Mouse (Mus musculus) neural tube, embryonic 10.5 days (tissue): ENCODE measurements at regions not wholly inside any gene's neighbourhood (a gene's known extent, or its start where the extent isn't known, plus 50 kb on each side); places are given as distances from the start of the nearest gene placed in this dataset.
A peak's percentile ranks its signal among the peaks of the same experiment; 100 is the strongest.
"Not testable (repeated sequence)": the region's sequence is repeated elsewhere in the genome, so short reads cannot be mapped to it uniquely, and the experiment has no call there.

Experiments used
- DNase-seq: peaks from one replicate; pipeline ENCODE4 v3.0.0-alpha.2; 2017; ENCODE audit warnings: low spot score; ENCODE audit errors: extremely low spot score

DNA sequence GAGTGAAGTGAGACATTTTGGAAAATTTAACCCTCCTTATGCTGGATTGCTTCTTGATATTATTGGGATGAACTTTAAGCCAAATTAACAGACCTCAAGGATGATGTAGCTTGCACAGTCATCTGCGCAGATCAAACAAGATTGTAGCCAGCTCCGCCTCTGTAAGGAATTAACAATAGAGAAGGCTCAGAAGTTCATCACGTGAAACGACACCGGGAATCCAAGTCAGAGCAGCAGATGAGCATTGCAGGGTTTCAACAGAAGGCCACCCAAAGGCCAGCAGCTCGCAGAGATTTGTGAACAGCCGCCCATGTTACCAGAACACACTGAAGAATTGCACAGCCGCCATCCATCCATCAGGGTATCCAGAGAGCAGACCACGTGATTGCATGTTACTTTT is 391.1 kb downstream of the Med10 start:
- no peak for DNase-seq

DNA sequence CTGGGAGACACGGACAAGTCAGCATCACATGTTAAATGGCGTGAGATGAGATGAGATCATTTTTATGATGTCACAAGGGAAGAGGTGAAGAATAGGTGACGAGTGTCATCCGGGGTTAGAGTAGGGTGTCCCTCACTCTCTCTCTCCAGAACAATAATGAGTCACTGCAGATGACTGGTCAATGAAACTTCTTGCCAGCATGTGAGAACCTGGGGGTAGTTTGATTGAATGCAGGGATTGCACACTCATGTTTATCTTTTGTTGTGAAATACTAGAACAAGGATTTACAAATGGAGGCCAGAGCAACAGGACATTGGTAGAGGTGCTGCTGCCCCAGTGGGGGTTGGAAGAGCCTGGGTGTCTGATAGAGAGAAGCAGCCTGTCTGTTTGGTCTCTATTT is 393.7 kb downstream of the Med10 start:
- DNase-seq, result no peak

DNA sequence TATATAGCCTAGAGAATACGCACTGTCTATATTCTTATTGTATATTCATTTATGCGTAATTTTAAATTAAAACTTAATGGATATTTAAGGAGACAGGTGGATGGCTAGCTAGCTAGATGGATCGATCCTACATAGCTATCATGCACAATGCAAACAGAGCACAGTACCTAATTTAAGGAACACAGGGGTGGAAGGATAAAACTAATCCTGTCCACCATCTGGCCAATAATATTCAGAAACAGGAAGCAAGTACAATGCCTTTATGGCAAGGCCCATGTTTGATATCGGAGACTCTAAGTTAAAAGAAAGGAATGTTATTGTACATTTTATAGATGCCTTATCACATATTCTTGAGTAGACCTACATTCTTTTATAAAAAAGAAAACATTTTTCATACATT is 396.4 kb downstream of the Med10 start:
- DNase-seq, result no peak

DNA sequence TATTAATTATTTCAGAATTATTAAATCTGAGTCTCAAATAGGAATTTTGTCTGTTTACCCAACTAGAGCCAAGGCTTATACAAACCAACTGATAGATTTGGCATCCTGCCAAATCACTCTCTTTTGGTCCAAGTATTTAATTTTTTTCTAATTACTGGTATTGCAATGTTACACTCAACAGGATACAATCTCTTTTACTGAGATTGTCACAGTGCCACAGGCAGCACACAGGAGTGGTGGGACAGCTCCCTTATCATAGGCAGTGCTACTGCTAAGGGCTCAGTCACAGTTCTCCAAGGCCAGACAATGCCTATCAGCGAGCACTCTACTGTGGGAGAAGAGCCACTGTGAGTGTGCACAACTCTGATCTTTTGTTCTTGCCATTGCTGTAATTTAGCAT is 396.9 kb downstream of the Med10 start:
- no peak for DNase-seq

DNA sequence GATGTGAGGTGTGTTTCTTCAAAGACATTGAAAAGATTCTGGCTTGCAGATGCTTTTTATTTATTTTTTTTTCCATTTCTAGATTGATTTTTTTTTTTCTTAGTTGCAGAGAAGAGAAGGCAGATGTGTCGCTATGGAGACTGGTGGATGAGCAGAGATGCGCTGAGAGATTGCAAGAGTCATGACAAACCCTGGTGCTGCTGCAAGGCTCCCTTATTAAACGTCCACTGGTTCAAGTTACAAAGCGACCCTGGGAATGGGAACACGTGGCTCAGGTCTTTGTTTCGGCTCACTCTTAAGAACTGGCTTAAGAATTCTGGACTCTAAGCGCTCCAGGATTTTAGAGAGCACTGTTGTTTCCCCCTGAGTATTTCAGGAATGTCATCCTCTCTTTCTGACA is 403.1 kb downstream of the Med10 start:
- DNase-seq, result no peak

DNA sequence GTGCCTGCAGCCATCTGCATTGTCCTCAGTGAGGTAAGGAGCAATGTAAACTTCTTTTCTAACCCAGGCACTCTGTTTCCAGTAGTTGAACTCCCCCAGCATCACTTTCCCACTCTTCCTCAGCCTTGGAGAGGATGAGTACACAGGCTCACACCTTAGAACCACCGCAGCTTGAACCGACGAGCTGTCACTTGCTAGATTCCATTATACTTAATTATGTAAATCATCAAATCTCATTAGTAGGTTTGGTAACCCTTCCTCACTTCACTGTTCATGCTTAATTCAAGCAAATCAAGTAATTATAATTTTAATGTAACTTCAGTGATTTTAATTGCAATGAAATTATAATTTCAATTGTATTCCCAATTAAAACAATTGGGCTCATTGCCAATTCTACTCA is 408.0 kb downstream of the Med10 start:
- DNase-seq, result no peak

DNA sequence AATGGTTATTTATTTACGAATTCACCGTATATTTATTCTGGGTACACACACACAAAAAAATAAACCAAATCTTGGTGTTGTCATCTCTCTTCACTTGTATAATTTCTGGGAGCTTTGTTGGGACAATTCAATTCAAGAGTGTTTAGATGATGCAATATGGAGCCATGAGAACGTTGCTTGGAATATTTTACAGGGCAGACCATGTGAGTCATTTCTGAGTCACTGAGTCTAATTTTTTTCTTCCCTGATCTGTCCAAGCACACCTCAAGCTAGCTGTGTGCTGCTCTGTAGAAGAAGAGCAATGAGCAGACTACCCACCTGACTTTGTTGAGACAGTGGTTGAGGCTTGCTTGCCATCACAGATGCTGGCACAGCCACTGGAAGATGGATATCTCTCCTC is 410.8 kb downstream of the Med10 start:
- no peak for DNase-seq

DNA sequence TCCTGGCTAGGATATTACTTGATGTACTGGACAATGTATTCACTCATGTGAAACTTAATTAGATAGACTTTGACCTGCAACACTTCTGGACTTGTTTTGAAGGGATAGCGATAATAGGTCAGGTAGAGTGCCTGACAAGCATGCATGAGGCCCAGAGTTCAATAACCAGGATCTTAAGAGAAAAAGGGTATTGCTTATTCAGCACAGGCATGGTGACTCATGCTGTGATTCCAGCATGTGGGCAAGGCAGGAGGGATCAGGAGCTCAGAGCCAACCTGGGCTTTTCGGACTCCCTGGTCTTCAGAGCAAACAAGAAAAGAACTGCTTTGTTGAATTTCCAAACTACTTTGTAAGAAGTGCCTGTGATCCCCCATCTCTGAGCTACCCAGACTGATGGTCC is 411.4 kb downstream of the Med10 start:
- DNase-seq, result no peak

DNA sequence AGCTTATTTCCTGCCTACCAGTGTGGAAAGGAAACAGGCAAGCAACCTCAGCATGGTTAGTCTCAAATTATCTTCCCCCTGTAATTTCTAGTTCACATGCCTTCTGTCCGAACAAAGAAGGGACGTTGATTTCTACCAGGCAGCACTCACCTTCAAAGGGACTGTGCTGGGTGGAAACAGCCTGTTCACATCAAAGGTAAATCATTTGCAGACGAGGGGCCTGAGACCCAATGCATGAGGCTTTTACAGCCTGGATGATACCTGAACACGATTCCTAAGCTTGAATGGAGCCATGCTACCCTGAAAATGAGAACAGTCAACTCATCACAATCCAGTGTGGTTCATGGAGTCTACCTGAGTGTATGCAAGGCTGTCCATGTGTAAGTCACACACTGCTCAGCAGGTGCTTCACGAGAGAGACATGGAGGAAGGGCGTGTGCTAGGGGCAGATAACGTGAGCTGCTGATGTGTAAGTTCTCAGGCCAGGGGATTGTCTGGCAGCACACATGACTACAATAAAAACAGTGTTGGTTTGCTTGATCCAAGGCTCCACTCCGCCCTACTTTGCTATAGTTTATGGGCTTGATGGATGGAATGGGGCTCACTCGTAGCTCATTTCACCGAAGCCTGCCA is 411.9 kb downstream of the Med10 start:
- DNase-seq, result no peak

DNA sequence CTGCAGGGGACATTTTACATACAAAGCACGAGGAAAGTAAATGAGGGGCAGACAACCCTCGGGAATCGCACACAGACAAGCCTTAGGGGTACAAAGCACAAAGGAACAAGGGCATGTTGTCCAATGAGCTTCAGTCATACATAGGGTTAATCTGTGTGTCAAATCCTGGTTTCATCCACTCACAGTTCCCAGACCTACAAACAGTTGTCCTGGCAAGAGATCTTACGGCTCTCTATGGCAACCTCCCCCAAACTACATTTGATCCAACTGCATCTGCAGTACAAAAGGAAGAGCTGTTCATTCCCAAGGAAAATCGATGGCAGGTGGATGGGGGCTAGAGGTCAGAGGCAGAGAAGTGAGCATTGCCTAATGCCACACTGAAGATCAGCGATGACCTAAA is 413.9 kb downstream of the Med10 start:
- DNase-seq, result no peak

DNA sequence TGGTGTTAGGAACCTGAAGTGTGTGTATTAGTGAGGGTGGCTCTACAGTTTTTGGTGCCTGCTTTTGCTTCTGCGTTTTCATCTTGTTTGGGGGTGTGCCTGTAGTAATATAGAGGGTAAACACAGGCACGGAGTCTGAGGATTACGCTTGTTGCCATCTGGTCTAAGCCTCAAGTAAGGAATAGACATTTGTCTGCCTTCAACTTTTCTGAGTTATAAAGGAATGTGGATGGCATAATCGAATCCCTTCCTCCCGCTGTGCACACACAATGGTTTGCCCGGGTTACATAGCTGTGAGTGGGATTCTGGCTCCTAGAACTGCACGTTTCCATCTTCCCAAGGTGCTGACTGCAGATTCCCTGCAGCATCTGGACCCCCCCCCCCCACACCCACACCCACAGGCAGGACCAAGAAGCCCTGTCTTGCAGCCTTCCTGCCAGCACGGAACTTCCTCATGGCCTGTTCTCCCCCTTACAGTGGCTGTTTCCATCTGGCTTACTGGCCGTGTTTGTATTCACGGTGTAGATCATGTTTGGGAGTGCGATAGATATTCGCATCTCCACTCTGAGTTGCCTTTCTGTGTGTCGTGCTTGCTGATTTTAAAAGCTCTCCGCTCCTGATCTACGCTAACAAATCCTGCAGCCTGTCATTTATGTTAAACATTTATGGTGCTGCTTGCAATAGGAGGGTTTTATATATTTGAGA is 415.4 kb downstream of the Med10 start:
- DNase-seq, result no peak

DNA sequence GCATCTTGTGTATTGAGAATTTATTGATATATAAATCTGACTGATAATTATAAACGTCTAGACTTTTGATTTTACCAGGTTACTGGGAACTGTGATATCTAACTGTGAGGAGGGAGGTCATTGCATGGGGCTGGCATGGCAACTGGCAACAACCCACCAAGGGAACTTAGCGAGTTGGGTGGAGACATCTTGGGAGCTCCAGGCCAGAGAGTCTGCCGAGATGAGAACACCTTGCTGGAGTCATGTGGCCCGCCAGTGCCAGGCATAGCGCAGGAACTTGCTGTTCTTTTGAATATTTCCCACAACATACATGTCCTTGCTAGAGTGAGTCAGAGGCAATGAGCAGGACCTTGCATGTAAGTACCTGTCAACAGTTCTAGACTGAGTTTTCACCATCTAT is 413.9 kb downstream of the Ice1 start:
- no peak for DNase-seq

DNA sequence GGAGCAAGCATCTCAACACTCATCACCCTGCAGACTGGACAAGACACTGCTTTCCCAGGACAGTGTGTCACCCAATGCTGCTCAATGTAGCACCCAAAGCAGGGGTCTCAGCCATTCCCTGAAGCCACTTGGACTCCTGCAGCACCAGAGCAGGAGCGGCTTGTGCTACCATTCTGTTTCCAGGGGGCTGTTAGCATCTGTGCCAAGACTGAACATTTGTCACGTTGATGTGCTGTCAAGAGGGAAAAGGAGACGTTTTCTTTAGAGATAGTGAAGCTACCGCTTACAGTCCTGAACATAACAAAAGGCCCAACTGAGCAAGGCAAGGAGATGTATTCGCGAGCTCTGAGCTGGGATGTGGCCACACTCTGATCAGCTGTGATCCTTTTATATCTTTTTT is 410.3 kb downstream of the Ice1 start:
- DNase-seq, result no peak

DNA sequence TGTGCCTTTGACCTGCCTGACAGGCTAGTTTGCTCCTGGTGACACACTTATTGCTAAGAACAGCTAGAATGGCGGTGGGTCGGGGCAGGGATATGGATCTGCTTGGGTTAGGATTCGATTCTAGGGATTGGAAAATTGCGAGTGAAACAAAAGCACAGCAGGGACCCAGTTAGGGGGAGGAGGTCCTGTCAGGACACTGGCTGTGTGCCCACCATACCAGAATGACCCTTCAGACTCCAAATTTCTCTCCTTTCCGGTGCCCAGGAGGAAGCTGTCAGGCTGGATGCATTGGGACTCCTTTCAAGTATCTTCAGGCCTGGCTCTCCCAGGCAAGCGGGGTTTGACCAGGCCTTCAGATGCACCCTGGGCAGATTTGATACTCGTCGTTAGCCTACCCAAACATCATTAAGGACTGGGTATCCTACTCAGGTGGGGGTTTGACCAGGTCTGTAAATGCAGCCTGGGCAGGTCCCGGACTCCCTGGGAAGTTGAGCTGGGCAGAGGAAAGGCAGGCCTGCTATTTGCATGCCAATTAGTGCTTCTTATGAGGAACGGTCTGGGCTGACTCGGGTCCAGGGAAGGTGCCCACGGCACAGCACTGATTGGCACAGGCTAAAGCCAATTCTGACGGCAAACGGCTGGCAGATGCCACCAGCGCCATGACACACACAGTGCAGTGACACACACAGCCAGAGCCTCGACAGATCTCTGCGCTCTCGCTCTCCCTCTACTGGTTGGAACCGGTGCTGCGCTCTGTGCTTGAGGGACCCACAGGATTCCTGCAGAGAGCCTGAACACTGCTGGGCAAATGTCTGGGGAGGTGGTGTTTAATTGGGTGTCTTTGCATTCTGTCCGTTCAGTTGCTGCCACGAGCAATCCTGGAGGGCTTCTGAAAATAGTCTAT is 403.3 kb downstream of the Ice1 start:
- DNase-seq, result peak; percentile 88

DNA sequence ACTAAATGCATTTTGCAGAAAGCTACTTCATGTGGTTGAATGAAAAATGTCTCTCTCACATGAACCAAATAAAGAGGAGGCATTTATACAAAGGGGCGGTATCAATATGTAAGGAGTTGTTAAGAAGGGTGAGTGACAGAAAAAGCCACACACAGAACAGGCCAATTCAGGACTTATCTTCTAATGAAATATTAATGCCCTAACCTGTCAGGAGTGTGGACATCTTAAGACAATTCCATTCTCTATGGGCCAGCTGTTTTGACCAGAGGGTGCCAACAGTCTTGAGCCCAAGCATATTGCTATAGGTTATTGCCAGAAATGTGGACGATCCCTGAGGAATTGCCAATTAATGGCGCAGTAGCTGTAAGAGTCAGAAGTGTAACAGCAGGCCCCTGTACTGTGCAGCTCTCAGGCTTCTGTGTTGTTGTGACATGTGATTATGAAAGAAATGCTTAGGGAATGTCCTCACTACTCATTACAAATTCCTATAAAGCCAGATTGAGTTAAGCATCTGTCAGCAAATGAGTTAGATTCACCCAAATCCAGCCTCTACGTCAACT is 393.8 kb downstream of the Ice1 start:
- DNase-seq, result no peak

DNA sequence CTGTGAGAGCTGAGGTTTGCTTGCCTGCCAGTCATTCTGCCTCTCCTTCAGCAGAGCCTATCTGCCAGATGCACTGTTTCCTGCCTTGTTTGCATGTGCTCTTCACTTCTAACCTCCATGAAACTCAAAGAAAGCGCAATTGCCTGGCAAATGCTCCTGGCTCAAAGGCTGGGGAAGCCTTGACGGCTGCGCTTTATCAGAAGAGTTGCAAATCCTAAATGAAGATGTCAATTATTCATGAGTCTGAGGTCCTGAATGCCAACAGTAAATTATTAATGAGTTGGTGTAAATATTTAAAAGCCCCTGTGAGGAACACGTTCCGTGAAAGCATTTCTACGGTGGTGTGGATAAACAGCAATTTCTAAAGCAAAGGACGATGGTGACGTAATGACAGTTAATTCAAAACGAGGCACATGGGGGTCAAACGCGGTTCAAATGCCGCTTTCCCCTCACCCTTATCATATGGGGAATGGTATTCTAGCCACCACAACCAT is 377.4 kb downstream of the Ice1 start:
- DNase-seq, result no peak

DNA sequence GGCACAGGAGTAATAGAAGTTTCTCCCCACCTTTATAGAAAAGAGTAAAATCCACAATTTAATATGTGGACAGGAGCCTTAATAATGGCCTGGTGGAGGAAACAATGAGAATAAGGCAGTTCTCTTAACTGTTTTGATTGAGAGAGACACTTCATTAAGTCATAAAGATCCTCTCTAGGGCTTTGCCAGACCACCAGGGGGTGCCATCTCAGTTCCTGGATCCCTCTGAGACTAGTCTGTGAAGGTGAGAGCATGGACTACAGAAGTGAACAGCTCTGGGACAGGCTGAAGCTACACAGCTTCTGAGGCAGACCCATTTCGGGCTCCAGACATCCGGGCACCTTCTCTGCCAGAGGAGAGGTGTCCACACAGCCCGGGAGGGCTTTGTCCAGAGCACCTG is 373.8 kb downstream of the Ice1 start:
- no peak for DNase-seq

DNA sequence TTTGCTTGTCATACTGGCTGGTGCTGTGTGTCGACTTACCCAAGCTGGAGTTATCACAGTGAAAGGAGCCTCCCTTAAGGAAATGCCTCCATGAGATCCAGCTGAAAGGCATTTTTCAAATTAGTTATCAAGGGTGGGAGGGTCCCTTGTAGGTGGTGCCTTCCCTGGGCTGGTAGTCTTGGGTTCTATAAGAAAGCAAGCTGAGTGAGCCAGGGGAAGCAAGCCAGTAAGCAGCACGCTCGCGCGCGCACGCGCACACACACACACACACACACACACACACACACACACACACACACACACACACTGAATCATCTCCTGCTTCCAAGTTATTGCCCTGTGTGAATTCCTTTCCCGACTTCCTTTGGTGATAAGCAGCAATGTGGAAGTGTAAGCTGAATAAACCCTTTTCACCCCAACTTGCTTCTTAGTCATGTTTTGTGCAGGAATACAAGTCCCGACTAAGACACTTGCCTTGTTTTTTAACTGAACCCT is 360.5 kb downstream of the Ice1 start:
- not testable (repeated sequence) for DNase-seq

DNA sequence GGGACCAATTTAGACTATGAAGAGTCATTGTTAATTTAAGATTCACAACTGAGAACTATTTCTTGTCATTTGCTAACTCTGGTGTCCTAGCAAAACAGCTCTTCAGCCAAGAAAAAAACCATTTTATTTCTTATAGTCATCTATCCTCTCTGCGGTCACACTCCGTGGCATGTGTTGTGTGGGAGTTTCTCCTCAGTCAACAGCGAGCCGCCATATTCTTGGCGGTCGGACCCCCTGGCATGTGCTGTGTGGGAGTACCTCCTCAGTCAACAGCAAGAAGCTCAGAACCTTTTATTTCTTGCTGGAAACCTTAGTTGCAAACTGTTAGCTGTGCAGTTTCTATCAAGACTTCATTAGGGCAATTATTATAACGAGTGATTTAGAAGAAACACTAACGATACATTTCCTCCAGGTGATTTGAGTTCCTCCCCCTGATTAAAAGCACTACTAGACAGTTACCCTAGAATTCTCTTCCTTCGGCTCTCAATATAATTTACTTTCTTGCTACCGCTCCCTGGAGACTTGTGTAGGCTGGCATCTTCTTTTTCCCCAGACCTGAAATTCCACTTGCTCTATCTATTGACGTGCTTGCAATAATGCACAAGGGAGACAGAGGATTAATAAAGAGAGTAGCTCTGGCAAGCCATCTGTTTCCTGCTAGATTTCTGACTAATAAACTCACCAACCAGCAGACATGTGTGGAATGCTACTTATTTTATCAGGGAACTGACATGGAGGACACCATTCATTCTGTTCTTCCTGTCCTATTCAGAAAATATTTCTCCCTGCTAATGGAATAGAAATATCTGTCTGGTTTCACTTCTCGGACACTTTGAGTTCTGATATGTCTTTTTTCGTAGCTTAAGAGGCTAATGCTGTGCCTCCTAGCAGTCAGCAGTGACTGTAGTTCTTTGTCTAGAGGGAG is 359.5 kb downstream of the Ice1 start:
- DNase-seq, result no peak

DNA sequence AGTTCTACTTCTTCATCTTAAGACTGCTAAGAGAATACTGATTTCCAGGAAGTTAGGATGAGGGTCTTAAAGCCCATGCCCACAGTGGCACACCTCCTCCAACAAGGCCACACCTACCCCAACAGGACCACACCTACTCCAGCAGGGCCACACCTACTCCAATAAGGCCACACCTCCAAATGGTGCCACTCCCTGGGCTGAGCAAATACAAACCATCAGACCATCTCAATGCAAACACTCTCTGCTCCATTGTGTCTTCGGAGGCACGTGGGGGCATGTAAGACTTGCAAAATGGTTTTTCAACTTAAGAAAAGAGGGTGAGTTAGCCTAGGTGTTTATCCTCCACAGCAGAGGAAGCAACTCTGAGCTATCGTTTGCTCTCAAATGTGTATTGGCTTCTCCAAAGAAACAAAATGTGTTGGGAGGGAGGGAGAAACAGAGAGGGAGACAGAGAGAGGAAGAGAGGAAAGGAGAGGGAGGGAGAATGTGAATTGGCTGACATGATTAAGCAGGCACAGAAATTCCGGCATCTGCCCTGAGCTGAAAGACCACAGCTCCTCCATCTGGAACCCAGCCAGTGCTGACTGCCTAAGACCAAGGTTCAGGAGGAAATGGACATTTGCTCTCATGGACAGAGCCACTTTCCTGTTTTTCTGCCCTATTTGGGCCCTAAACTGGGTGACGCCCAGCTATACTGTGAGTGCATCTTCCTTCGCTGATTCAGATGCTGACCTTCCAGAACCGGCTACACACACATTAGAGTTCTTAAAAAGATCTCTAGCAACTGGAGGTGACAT is 356.2 kb downstream of the Ice1 start:
- DNase-seq, result no peak
